Mouse (Mus musculus) heart, adult 9 months (tissue): Measurements from ENCODE around the gene Pgm3.

Source experiments
- DNase-seq, 2 experiments: peaks; one replicate each; pipeline ENCODE4 v3.0.0; 2022; ENCODE audit warnings: low spot score in 2 of 2

Gene Pgm3

GRCm38 (mm10) chr9:86569314-86569910 lies 2.2 kb downstream of the Pgm3 start:
- no peak for DNase-seq

- DNase-seq = no peak
These were observed 11.1 kb downstream of the Pgm3 start for GRCm38 (mm10) chr9:86560543-86560942.

- no peak for DNase-seq
These were observed 17.0 kb downstream of the Pgm3 start for GRCm38 (mm10) chr9:86554641-86555040.

- DNase-seq = no peak
These were observed 17.8 kb downstream of the Pgm3 start for GRCm38 (mm10) chr9:86553886-86554285.

GRCm38 (mm10) chr9:86550717-86551116 lies 20.9 kb downstream of the Pgm3 start:
- DNase-seq = no peak

- DNase-seq = no peak
These were observed 21.9 kb downstream of the Pgm3 start for GRCm38 (mm10) chr9:86549637-86550162.

GRCm38 (mm10) chr9:86544559-86544958 lies 27.1 kb downstream of the Pgm3 start:
- no peak for DNase-seq

- no peak for DNase-seq
These were observed 28.2 kb downstream of the Pgm3 start for GRCm38 (mm10) chr9:86543451-86543850.

GRCm38 (mm10) chr9:86534071-86534470 lies 37.6 kb downstream of the Pgm3 start:
- DNase-seq = no peak

GRCm38 (mm10) chr9:86525600-86525999 lies 46.0 kb downstream of the Pgm3 start:
- peak in 1 of 2 experiments; percentile 7 for DNase-seq

GRCm38 (mm10) chr9:86522335-86522734 lies 49.3 kb downstream of the Pgm3 start:
- DNase-seq = no peak

GRCm38 (mm10) chr9:86514798-86515197 lies 56.8 kb downstream of the Pgm3 start:
- DNase-seq = peak; percentile 6 to 23

GRCm38 (mm10) chr9:86514390-86514789 lies 57.3 kb downstream of the Pgm3 start:
- DNase-seq = peak in 1 of 2 experiments; percentile 8

- DNase-seq = peak; percentile 10 to 12
These were observed 57.9 kb downstream of the Pgm3 start for GRCm38 (mm10) chr9:86513733-86514132.

- no peak for DNase-seq
These were observed 64.2 kb downstream of the Pgm3 start for GRCm38 (mm10) chr9:86507437-86507836.
